Mouse (Mus musculus): Measurements from ENCODE around the gene Abtb1. TPM values are rescaled to one million over a fixed set of nuclear protein-coding genes. Genes with fewer than 3 reads are reported as not detected.

Gene Abtb1
- polyA plus RNA-seq, 1 experiment from 2014 or later = 26.7 TPM

GRCm38 (mm10) chr6:88829579-88829978 lies 12.2 kb downstream of the Abtb1 start:
- DNase-seq (ENCODE audit: low spot score) = no peak
- Histone ChIP-seq H3K4me3 (ENCODE audit: low read depth, low read length) (no peak overlapping the region), H3K4me2 (no peak overlapping the region), H3K27ac (ENCODE audit: low read depth, low read length) (no peak overlapping the region), H3K9ac (ENCODE audit: low read depth, low read length) (no peak overlapping the region), H3K27me3 (replicated peaks; ENCODE audit: control insufficient read depth, insufficient read depth, low read length) (no peaks in the 10 kb centered on the region), H3K36me3 (ENCODE audit: control insufficient read depth, insufficient read depth, low read length) (no peaks in the 10 kb centered on the region), H3K9me3 (ENCODE audit: control insufficient read depth, low read length) (no peaks in the 10 kb centered on the region), H3K4me1 (replicated peaks; ENCODE audit: control insufficient read depth, insufficient read depth, low read length) (0 out of 2 replicates have a peak, but pooled peaks cover 4% of the 10 kb centered on the region)
- no peak for ATAC-seq (replicated peaks; ENCODE audit: low FRiP score)
- 77% methylated on average over 4 of the region's 4 CpGs for WGBS

GRCm38 (mm10) chr6:88828206-88829009 lies 13.4 kb downstream of the Abtb1 start:
- Histone ChIP-seq H3K9ac (ENCODE audit: low read depth, low read length) (no peak overlapping the region), H3K27ac (ENCODE audit: low read depth, low read length) (no peak overlapping the region)
- WGBS = 63% methylated on average over 15 of the region's 15 CpGs

GRCm38 (mm10) chr6:88827395-88828205 lies 14.2 kb downstream of the Abtb1 start:
- Histone ChIP-seq H3K36me3 (ENCODE audit: control insufficient read depth, insufficient read depth, low read length) (no peaks in the 10 kb centered on the region), H3K9me3 (ENCODE audit: control insufficient read depth, low read length) (no peaks in the 10 kb centered on the region), H3K4me1 (replicated peaks; ENCODE audit: control insufficient read depth, insufficient read depth, low read length) (no peaks in the 10 kb centered on the region), H3K9ac (ENCODE audit: low read depth, low read length) (no peak overlapping the region), H3K4me3 (ENCODE audit: low read depth, low read length) (no peak overlapping the region), H3K4me2 (no peak overlapping the region), H3K27me3 (replicated peaks; ENCODE audit: control insufficient read depth, insufficient read depth, low read length) (no peaks in the 10 kb centered on the region), H3K27ac (ENCODE audit: low read depth, low read length) (no peak overlapping the region)
- ATAC-seq (replicated peaks; ENCODE audit: low FRiP score) (no peak), DNase-seq (ENCODE audit: low spot score) (no peak)
- WGBS = 53% methylated on average over 13 of the region's 13 CpGs

More at GRCm38 (mm10) chr6:88828206-88829009, 13.4 kb downstream of the Abtb1 start:
- Histone ChIP-seq H3K4me3 (ENCODE audit: low read depth, low read length) (no peak overlapping the region), H3K4me2 (no peak overlapping the region), H3K9me3 (ENCODE audit: control insufficient read depth, low read length) (no peaks in the 10 kb centered on the region), H3K27me3 (replicated peaks; ENCODE audit: control insufficient read depth, insufficient read depth, low read length) (no peaks in the 10 kb centered on the region), H3K36me3 (ENCODE audit: control insufficient read depth, insufficient read depth, low read length) (no peaks in the 10 kb centered on the region), H3K4me1 (replicated peaks; ENCODE audit: control insufficient read depth, insufficient read depth, low read length) (0 out of 2 replicates have a peak, but pooled peaks cover 1% of the 10 kb centered on the region)
- no peak for DNase-seq (ENCODE audit: low spot score)
- no peak for ATAC-seq (replicated peaks; ENCODE audit: low FRiP score)

- H3K9me3 ChIP-seq (ENCODE audit: control insufficient read depth, low read length) = no peaks in the 10 kb centered on the region
- H3K27ac ChIP-seq (ENCODE audit: low read depth, low read length) = no peak overlapping the region
- H3K4me3 ChIP-seq (ENCODE audit: low read depth, low read length) = no peak overlapping the region
- 78% methylated on average over 3 of the region's 3 CpGs for WGBS
- no peak for DNase-seq (ENCODE audit: low spot score)
- H3K4me2 ChIP-seq = no peak overlapping the region
- H3K4me1 ChIP-seq (replicated peaks; ENCODE audit: control insufficient read depth, insufficient read depth, low read length) = no peaks in the 10 kb centered on the region
- no peaks in the 10 kb centered on the region for H3K36me3 ChIP-seq (ENCODE audit: control insufficient read depth, insufficient read depth, low read length)
- H3K9ac ChIP-seq (ENCODE audit: low read depth, low read length) = no peak overlapping the region
- no peaks in the 10 kb centered on the region for H3K27me3 ChIP-seq (replicated peaks; ENCODE audit: control insufficient read depth, insufficient read depth, low read length)
- ATAC-seq (replicated peaks; ENCODE audit: low FRiP score) = no peak
Measured at GRCm38 (mm10) chr6:88826965-88827364, 14.8 kb downstream of the Abtb1 start.

GRCm38 (mm10) chr6:88826545-88826944 lies 15.2 kb downstream of the Abtb1 start:
- H3K4me1 ChIP-seq (replicated peaks; ENCODE audit: control insufficient read depth, insufficient read depth, low read length) = no peaks in the 10 kb centered on the region
- H3K9me3 ChIP-seq (ENCODE audit: control insufficient read depth, low read length) = no peaks in the 10 kb centered on the region
- no peak overlapping the region for H3K4me3 ChIP-seq (ENCODE audit: low read depth, low read length)
- H3K4me2 ChIP-seq = no peak overlapping the region
- H3K36me3 ChIP-seq (ENCODE audit: control insufficient read depth, insufficient read depth, low read length) = no peaks in the 10 kb centered on the region
- no peak overlapping the region for H3K27ac ChIP-seq (ENCODE audit: low read depth, low read length)
- no peaks in the 10 kb centered on the region for H3K27me3 ChIP-seq (replicated peaks; ENCODE audit: control insufficient read depth, insufficient read depth, low read length)
- WGBS = 41% methylated on average over 6 of the region's 6 CpGs
- DNase-seq (ENCODE audit: low spot score) = no peak
- ATAC-seq (replicated peaks; ENCODE audit: low FRiP score) = peak; percentile 25; the same call in 1 of the 2 replicates
- no peak overlapping the region for H3K9ac ChIP-seq (ENCODE audit: low read depth, low read length)

- ATAC-seq (replicated peaks; ENCODE audit: low FRiP score) (no peak), DNase-seq (ENCODE audit: low spot score) (no peak)
- no peak overlapping the region for H3K9ac ChIP-seq (ENCODE audit: low read depth, low read length)
- no peaks in the 10 kb centered on the region for H3K4me1 ChIP-seq (replicated peaks; ENCODE audit: control insufficient read depth, insufficient read depth, low read length)
- WGBS = 24% methylated on average over 3 of the region's 3 CpGs
- no peaks in the 10 kb centered on the region for H3K27me3 ChIP-seq (replicated peaks; ENCODE audit: control insufficient read depth, insufficient read depth, low read length)
- no peak overlapping the region for H3K27ac ChIP-seq (ENCODE audit: low read depth, low read length)
- H3K4me3 ChIP-seq (ENCODE audit: low read depth, low read length) = no peak overlapping the region
- no peaks in the 10 kb centered on the region for H3K36me3 ChIP-seq (ENCODE audit: control insufficient read depth, insufficient read depth, low read length)
- no peaks in the 10 kb centered on the region for H3K9me3 ChIP-seq (ENCODE audit: control insufficient read depth, low read length)
- no peak overlapping the region for H3K4me2 ChIP-seq
Measured at GRCm38 (mm10) chr6:88826088-88826487, 15.7 kb downstream of the Abtb1 start.

GRCm38 (mm10) chr6:88824183-88824582 lies 17.6 kb downstream of the Abtb1 start:
- Histone ChIP-seq H3K4me1 (replicated peaks; ENCODE audit: control insufficient read depth, insufficient read depth, low read length) (no peaks in the 10 kb centered on the region), H3K27ac (ENCODE audit: low read depth, low read length) (no peak overlapping the region), H3K4me3 (ENCODE audit: low read depth, low read length) (no peak overlapping the region), H3K9ac (ENCODE audit: low read depth, low read length) (no peak overlapping the region), H3K9me3 (ENCODE audit: control insufficient read depth, low read length) (no peaks in the 10 kb centered on the region), H3K4me2 (no peak overlapping the region), H3K36me3 (ENCODE audit: control insufficient read depth, insufficient read depth, low read length) (no peaks in the 10 kb centered on the region), H3K27me3 (replicated peaks; ENCODE audit: control insufficient read depth, insufficient read depth, low read length) (no peaks in the 10 kb centered on the region)
- ATAC-seq (replicated peaks; ENCODE audit: low FRiP score) (no peak), DNase-seq (ENCODE audit: low spot score) (no peak)
- WGBS = 69% methylated on average over 7 of the region's 7 CpGs

GRCm38 (mm10) chr6:88821901-88822300 lies 19.9 kb downstream of the Abtb1 start:
- H3K27me3 ChIP-seq (replicated peaks; ENCODE audit: control insufficient read depth, insufficient read depth, low read length) = no peaks in the 10 kb centered on the region
- WGBS = 70% methylated on average over 11 of the region's 11 CpGs
- no peaks in the 10 kb centered on the region for H3K4me1 ChIP-seq (replicated peaks; ENCODE audit: control insufficient read depth, insufficient read depth, low read length)
- no peak overlapping the region for H3K4me3 ChIP-seq (ENCODE audit: low read depth, low read length)
- ATAC-seq (replicated peaks; ENCODE audit: low FRiP score) = no peak
- H3K27ac ChIP-seq (ENCODE audit: low read depth, low read length) = no peak overlapping the region
- no peak for DNase-seq (ENCODE audit: low spot score)
- H3K36me3 ChIP-seq (ENCODE audit: control insufficient read depth, insufficient read depth, low read length) = no peaks in the 10 kb centered on the region
- no peaks in the 10 kb centered on the region for H3K9me3 ChIP-seq (ENCODE audit: control insufficient read depth, low read length)
- H3K4me2 ChIP-seq = no peak overlapping the region
- no peak overlapping the region for H3K9ac ChIP-seq (ENCODE audit: low read depth, low read length)
